Mouse (Mus musculus) left cerebral cortex, postnatal 36 days (tissue): ENCODE measurements around the gene 2210016F16Rik. TPM values are rescaled to one million over a fixed set of nuclear protein-coding genes. Genes with fewer than 3 reads are reported as not detected.

Source experiments
- microRNA-seq: library from miRNA; unstranded; fragments of <30 nt; microRNA quantifications from one replicate; pipeline ENCODE4 v1.2.0, GENCODE M21; 2022
- total RNA-seq, 2 experiments: library from RNA; stranded (reverse); gene quantifications; 2 replicates each; pipeline ENCODE4 v1.2.3; 2021

2210016F16Rik gene
- total RNA-seq, 2 experiments from 2014 or later: 7.1 to 7.4 TPM

Small RNA genes lying within 50 kb of the gene (microRNA-seq; reads per million reads assigned to microRNA genes)
- gene Mir7-1: 54.6 reads per million, percentile 51 among the genes with 10 or more reads in this experiment

Other genes with a start within 250 kb of the 2210016F16Rik start
- 10 to 100 TPM; 27.0 to 27.1 TPM for gene Idnk, start 227.6 kb downstream of the 2210016F16Rik start, total RNA-seq
- 100 to 1,000 TPM; 137 to 144 TPM for gene Ubqln1, start 169.6 kb downstream of the 2210016F16Rik start, total RNA-seq
- gene Gkap1, start 109.5 kb downstream of the 2210016F16Rik start, total RNA-seq: 10 to 100 TPM; 17.3 to 19.1 TPM
- 1 to 10 TPM; 2.7 to 3.2 TPM for gene Kif27, start 26.1 kb downstream of the 2210016F16Rik start, total RNA-seq
- gene Rmi1, start 17.0 kb upstream of the 2210016F16Rik start, total RNA-seq: 10 to 100 TPM; 11.6 to 13.8 TPM
- gene Hnrnpk, start 18.1 kb upstream of the 2210016F16Rik start, total RNA-seq: 100 to 1,000 TPM; 576 to 584 TPM
- under 1 TPM in 1 of 2 experiments, not detected in 1; 0.09 TPM for gene Slc28a3, start 225.7 kb upstream of the 2210016F16Rik start, total RNA-seq